Mouse (Mus musculus) small intestine, adult 2 months (tissue): ENCODE results near the gene Tspan11. TPM values are rescaled to one million over a fixed set of nuclear protein-coding genes. Genes with fewer than 3 reads are reported as not detected.

ENCODE experiments used
- H3K27ac ChIP-seq: fragments of 200-500 bp; 2 replicates; pipeline ENCODE4 v1.5.1; 2012; ENCODE audit warnings: low read depth, low read length, control low read depth, inconsistent platforms; ENCODE audit not compliant: insufficient read depth
- H3K27me3 ChIP-seq: fragments of 200-500 bp; 2 replicates; pipeline ENCODE4 v1.6.1; 2012; ENCODE audit warnings: mild to moderate bottlenecking, moderate library complexity, low read length, inconsistent platforms; ENCODE audit not compliant: control insufficient read depth, insufficient read depth
- H3K36me3 ChIP-seq: fragments of 200-500 bp; 2 replicates; pipeline ENCODE4 v1.6.1; 2012; ENCODE audit warnings: mild to moderate bottlenecking, low read length, control low read depth, inconsistent platforms; ENCODE audit not compliant: control insufficient read depth, insufficient read depth
- H3K4me1 ChIP-seq: fragments of 200-500 bp; 2 replicates; pipeline ENCODE4 v1.6.1; 2012; ENCODE audit warnings: low read length, inconsistent platforms, mixed read lengths; ENCODE audit not compliant: control insufficient read depth, insufficient read depth, insufficient read length
- H3K4me3 ChIP-seq: fragments of 200-500 bp; 2 replicates; pipeline ENCODE4 v1.5.1; 2012; ENCODE audit warnings: low read depth, mild to moderate bottlenecking, control low read depth, inconsistent platforms, low read length, moderate library complexity
- CTCF ChIP-seq: fragments of 200-500 bp; IDR thresholded peaks from 2 replicates; pipeline ENCODE4 v1.5.1; 2012; ENCODE audit warnings: low read depth, mild to moderate bottlenecking, control low read depth, inconsistent platforms, low read length, moderate library complexity, mixed read lengths; ENCODE audit not compliant: insufficient replicate concordance, insufficient read length; ENCODE audit errors: extremely low read depth
- POLR2A ChIP-seq: fragments of 200-500 bp; IDR thresholded peaks from 2 replicates; pipeline ENCODE4 v1.6.1; 2012; ENCODE audit warnings: low read depth, mild to moderate bottlenecking, control low read depth, inconsistent platforms, low read length, moderate library complexity
- WGBS: fragments of 180-500 bp; shearing (Covaris S2); methylation state at CpG from one replicate; pipeline ENCODE4 v1.1.7; 2018; 5-methylcytosine and 5-hydroxymethylcytosine counted together
- polyA plus RNA-seq: library from polyadenylated mRNA; depleted of rRNA; stranded (reverse); fragments of >200 nt; gene quantifications from 2 replicates; pipeline ENCODE4 v1.2.3, GENCODE M21; 2012

The Tspan11 gene
- polyA plus RNA-seq, 1 experiment = 0.37 TPM

GRCm38 (mm10) chr6:127933841-127934240 lies 46.5 kb downstream of the Tspan11 start:
- no peaks in the 10 kb centered on the region for H3K36me3 ChIP-seq
- no peak overlapping the region for H3K27ac ChIP-seq
- no peak for TF ChIP-seq POLR2A
- no peak for TF ChIP-seq CTCF
- H3K27me3 ChIP-seq = no peaks in the 10 kb centered on the region
- WGBS = 88% methylated on average over 5 of the region's 5 CpGs
- H3K4me1 ChIP-seq = peaks cover 2% of the 10 kb centered on the region; the same call in 1 of the 2 replicates
- no peak overlapping the region for H3K4me3 ChIP-seq

DNA sequence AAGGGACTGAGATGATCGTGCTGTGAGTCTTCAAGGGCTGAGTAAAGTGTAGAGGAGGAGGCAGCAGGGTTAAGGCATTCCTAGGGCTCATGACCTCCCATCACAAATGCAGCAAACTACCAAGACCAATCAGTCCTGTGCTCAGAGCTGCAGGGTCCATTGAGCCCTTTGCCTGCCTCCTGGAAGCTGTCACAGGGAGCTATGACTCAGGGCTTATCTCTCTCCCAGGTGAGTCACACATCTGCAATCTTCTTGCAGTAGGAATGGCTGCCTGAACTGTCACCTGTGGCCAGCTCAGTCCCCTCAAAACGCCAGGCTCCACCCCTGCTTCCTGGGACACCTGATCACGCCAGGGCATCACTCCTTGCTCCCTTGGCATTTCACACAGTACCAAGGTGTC lies 47.7 kb downstream of the Tspan11 start:
- peaks cover 2% of the 10 kb centered on the region; the same call in 1 of the 2 replicates for H3K4me1 ChIP-seq
- 36% methylated on average over 3 of the region's 3 CpGs for WGBS
- H3K36me3 ChIP-seq = no peaks in the 10 kb centered on the region
- H3K4me3 ChIP-seq = no peak overlapping the region
- no peak for TF ChIP-seq CTCF
- TF ChIP-seq POLR2A = no peak
- no peaks in the 10 kb centered on the region for H3K27me3 ChIP-seq
- H3K27ac ChIP-seq = no peak overlapping the region

- Histone ChIP-seq H3K4me1 (no peaks in the 10 kb centered on the region), H3K36me3 (no peaks in the 10 kb centered on the region), H3K27ac (no peak overlapping the region), H3K4me3 (no peak overlapping the region), H3K27me3 (no peaks in the 10 kb centered on the region)
- WGBS = 86% methylated on average over 8 of the region's 8 CpGs
- TF ChIP-seq CTCF (no peak), POLR2A (no peak)
Measured at GRCm38 (mm10) chr6:127942421-127942820, 55.0 kb downstream of the Tspan11 start.

DNA sequence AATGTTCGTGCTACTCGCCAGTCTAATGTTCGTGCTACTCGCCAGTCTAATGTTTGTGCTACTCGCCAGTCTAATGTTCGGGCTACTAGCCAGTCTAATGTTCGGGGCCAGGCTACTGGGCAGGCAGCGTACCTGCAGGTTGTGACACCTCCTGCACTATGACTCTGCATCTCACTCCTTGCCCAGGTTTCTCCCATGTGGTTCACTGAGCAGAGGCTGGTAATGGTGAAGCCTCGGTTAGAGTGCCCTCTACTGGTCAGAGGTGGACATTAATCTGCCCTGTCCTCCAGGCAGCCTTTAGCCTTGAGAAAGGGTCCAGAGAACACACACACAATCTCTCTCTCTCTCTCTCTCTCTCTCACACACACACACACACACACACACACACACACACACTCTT lies 58.3 kb downstream of the Tspan11 start:
- H3K27ac ChIP-seq = no peak overlapping the region
- H3K4me3 ChIP-seq = no peak overlapping the region
- TF ChIP-seq POLR2A (no peak), CTCF (peak; percentile 73; the same call in 1 of the 2 replicates)
- H3K36me3 ChIP-seq = no peaks in the 10 kb centered on the region
- no peaks in the 10 kb centered on the region for H3K4me1 ChIP-seq
- no peaks in the 10 kb centered on the region for H3K27me3 ChIP-seq
- 54% methylated on average over 9 of the region's 9 CpGs for whole genome bisulfite sequencing

DNA sequence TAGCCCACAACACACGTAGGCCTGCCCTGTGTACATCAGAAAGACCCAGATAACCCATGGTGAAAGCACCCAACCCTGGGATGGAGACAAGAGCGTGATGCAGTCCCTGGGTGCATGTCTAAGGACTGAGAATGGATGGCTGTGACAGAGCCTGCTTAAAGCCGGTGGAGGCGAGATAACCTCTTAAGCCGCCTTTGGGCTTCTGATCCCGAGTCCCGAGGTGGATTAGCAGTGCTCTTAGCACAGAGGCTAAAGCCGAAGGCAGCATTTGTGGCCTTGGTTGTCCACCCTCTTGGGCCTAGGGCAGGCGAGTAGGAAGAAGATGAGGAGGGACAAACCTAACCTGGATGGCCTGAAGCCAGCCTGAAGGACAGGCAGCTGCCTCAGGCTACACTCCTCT lies 61.3 kb downstream of the Tspan11 start:
- no peaks in the 10 kb centered on the region for H3K36me3 ChIP-seq
- WGBS = 70% methylated on average over 9 of the region's 9 CpGs
- H3K4me1 ChIP-seq = no peaks in the 10 kb centered on the region
- TF ChIP-seq POLR2A = no peak
- no peak for TF ChIP-seq CTCF
- no peaks in the 10 kb centered on the region for H3K27me3 ChIP-seq
- H3K4me3 ChIP-seq = no peak overlapping the region
- H3K27ac ChIP-seq = no peak overlapping the region

- H3K36me3 ChIP-seq = no peaks in the 10 kb centered on the region
- no peak overlapping the region for H3K4me3 ChIP-seq
- whole genome bisulfite sequencing = 85% methylated on average over 7 of the region's 7 CpGs
- no peaks in the 10 kb centered on the region for H3K4me1 ChIP-seq
- TF ChIP-seq CTCF (no peak), POLR2A (no peak)
- no peaks in the 10 kb centered on the region for H3K27me3 ChIP-seq
- H3K27ac ChIP-seq = no peak overlapping the region
Measured at GRCm38 (mm10) chr6:127949885-127950284, 62.5 kb downstream of the Tspan11 start.

DNA sequence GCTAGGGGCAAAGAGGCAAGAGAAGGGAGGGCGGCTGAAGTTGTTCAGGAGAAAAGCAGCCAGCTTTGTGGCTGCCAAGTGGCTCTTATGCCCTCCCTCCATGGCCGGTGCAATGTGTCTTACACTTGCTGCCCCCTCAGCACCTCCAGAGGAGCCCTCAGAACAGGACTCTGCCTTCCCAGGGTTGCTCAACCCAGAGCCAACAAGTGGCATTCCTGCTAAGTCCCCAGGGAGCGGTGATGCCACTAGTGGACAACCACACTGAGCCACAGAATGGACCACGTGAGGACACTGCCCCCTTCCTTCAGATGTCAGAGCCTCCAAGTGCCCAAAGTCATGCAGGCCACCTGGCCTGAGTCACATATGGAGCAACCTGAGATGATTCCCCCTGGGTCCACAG lies 65.7 kb downstream of the Tspan11 start:
- H3K4me3 ChIP-seq = no peak overlapping the region
- no peaks in the 10 kb centered on the region for H3K4me1 ChIP-seq
- H3K27ac ChIP-seq = no peak overlapping the region
- WGBS = 71% methylated on average over 4 of the region's 4 CpGs
- H3K36me3 ChIP-seq = no peaks in the 10 kb centered on the region
- TF ChIP-seq POLR2A = no peak
- no peak for TF ChIP-seq CTCF
- H3K27me3 ChIP-seq = no peaks in the 10 kb centered on the region

GRCm38 (mm10) chr6:127956172-127956571 lies 68.8 kb downstream of the Tspan11 start:
- 75% methylated on average over 5 of the region's 5 CpGs for WGBS
- no peak for TF ChIP-seq POLR2A
- no peak for TF ChIP-seq CTCF
- H3K4me1 ChIP-seq = no peaks in the 10 kb centered on the region
- no peaks in the 10 kb centered on the region for H3K27me3 ChIP-seq
- no peak overlapping the region for H3K4me3 ChIP-seq
- no peaks in the 10 kb centered on the region for H3K36me3 ChIP-seq
- H3K27ac ChIP-seq = no peak overlapping the region
